Mouse (Mus musculus) spleen, adult 2 months (tissue): Measurements from ENCODE around the gene Olfr325. TPM values are rescaled to one million over a fixed set of nuclear protein-coding genes. Genes with fewer than 3 reads are reported as not detected.

Source experiments
- DNase-seq, 2 experiments: peaks; one replicate each; pipeline versions ENCODE4 v3.0.0 to v3.0.0-alpha.2; 2012 to 2021; ENCODE audit warnings: low spot score in 2 of 2, low read depth in 1 of 2
- H3K27ac ChIP-seq: fragments of 200-500 bp; 2 replicates; pipeline ENCODE4 v1.5.1; 2012; ENCODE audit warnings: low read length, inconsistent platforms; ENCODE audit not compliant: insufficient read depth
- H3K27me3 ChIP-seq: fragments of 200-500 bp; 2 replicates; pipeline ENCODE4 v1.6.1; 2012; ENCODE audit warnings: mild to moderate bottlenecking, moderate library complexity, low read length, inconsistent platforms; ENCODE audit not compliant: control insufficient read depth, insufficient read depth
- H3K36me3 ChIP-seq: fragments of 200-500 bp; 2 replicates; pipeline ENCODE4 v1.6.1; 2012; ENCODE audit warnings: mild to moderate bottlenecking, low read length, inconsistent platforms; ENCODE audit not compliant: control insufficient read depth, insufficient read depth
- H3K4me1 ChIP-seq: fragments of 200-500 bp; 2 replicates; pipeline ENCODE4 v1.6.1; 2011; ENCODE audit warnings: inconsistent platforms; ENCODE audit not compliant: control insufficient read depth, insufficient read depth, insufficient read length
- H3K4me3 ChIP-seq: fragments of 200-500 bp; 2 replicates; pipeline ENCODE4 v1.5.1; 2011; ENCODE audit warnings: mild to moderate bottlenecking, inconsistent platforms; ENCODE audit not compliant: insufficient read depth, insufficient read length; ENCODE audit errors: extremely low read depth
- CTCF ChIP-seq: fragments of 200-500 bp; IDR thresholded peaks from 2 replicates; pipeline ENCODE4 v1.5.1; 2011; ENCODE audit warnings: mild to moderate bottlenecking, inconsistent platforms; ENCODE audit not compliant: insufficient read depth, insufficient read length, insufficient replicate concordance; ENCODE audit errors: extremely low read depth
- POLR2A ChIP-seq: fragments of 200-500 bp; IDR thresholded peaks from 2 replicates; pipeline ENCODE4 v1.6.1; 2011; ENCODE audit warnings: low read depth, low read length, inconsistent platforms
- WGBS: fragments of 180-500 bp; shearing (Covaris S2); methylation state at CpG from one replicate; pipeline ENCODE4 v1.1.7; 2018; 5-methylcytosine and 5-hydroxymethylcytosine counted together
- polyA plus RNA-seq: library from polyadenylated mRNA; depleted of rRNA; stranded (reverse); fragments of >200 nt; gene quantifications from 2 replicates; pipeline ENCODE4 v1.2.3, GENCODE M21; 2012; rRNA removed

Gene Olfr325
- polyA plus RNA-seq, 1 experiment, result not detected

GRCm38 (mm10) chr11:58626146-58626545, 48.6 kb downstream of the Olfr325 start:
- H3K4me1 ChIP-seq, result no peaks in the 10 kb centered on the region
- H3K4me3 ChIP-seq, result no peak overlapping the region
- TF ChIP-seq CTCF (no peak), POLR2A (no peak)
- 48% methylated on average over 4 of the region's 4 CpGs for WGBS
- no peak for DNase-seq
- H3K36me3 ChIP-seq, result no peaks in the 10 kb centered on the region
- H3K27ac ChIP-seq, result no peak overlapping the region
- H3K27me3 ChIP-seq, result no peaks in the 10 kb centered on the region

GRCm38 (mm10) chr11:58630401-58630800, 52.9 kb downstream of the Olfr325 start, which contains the start of gene Olfr323:
TSS of gene Olfr323 (minus strand) at chr11:58630501.
- Histone ChIP-seq H3K4me1 (no peaks in the 10 kb centered on the region), H3K27ac (no peak within 1 kb of the TSS), H3K4me3 (no peak within 1 kb of the TSS), H3K36me3 (no peaks in the 10 kb centered on the region), H3K27me3 (no peaks in the 10 kb centered on the region)
- 75% methylated on average over 5 of the region's 5 CpGs for WGBS
- no peak for DNase-seq
- TF ChIP-seq CTCF, result no peak
- TF ChIP-seq POLR2A, result no peak

Other genes with a start within 250 kb of the Olfr325 start
- 17.5 and 23.3 TPM in 2 replicates for gene Zfp672, start 247.4 kb upstream of the Olfr325 start, polyA plus RNA-seq
- 16.0 and 16.3 TPM in 2 replicates for gene Sh3bp5l, start 247.0 kb upstream of the Olfr325 start, polyA plus RNA-seq
- 0.35 and 0.41 TPM in 2 replicates for gene Lypd8, start 198.7 kb upstream of the Olfr325 start, polyA plus RNA-seq
- 0.08 TPM in 1 of 2 replicates, not detected in the other for gene 1810065E05Rik, start 156.6 kb upstream of the Olfr325 start, polyA plus RNA-seq
- 0.08 and 0.11 TPM in 2 replicates for gene Gm12253, start 145.2 kb upstream of the Olfr325 start, polyA plus RNA-seq
- not detected in 2 replicates for gene Lypd9, start 124.8 kb upstream of the Olfr325 start, polyA plus RNA-seq
- not detected in 2 replicates for gene Olfr30, start 115.5 kb upstream of the Olfr325 start, polyA plus RNA-seq
- not detected in 2 replicates for gene Olfr332, start 85.2 kb upstream of the Olfr325 start, polyA plus RNA-seq
- gene Olfr331, start 75.2 kb upstream of the Olfr325 start, polyA plus RNA-seq, result not detected in 2 replicates
- not detected in 2 replicates for gene Olfr330, start 42.9 kb upstream of the Olfr325 start, polyA plus RNA-seq
- gene Olfr329-ps, start 31.3 kb upstream of the Olfr325 start, polyA plus RNA-seq, result 0.12 TPM in 1 of 2 replicates, not detected in the other
- 0.08 TPM in 1 of 2 replicates, not detected in the other for gene Olfr328, start 22.1 kb upstream of the Olfr325 start, polyA plus RNA-seq
- not detected in 2 replicates for gene Olfr224, start 7.2 kb upstream of the Olfr325 start, polyA plus RNA-seq
- not detected in 2 replicates for gene Olfr324, start 17.4 kb downstream of the Olfr325 start, polyA plus RNA-seq
- gene 2210407C18Rik, start 38.3 kb downstream of the Olfr325 start, polyA plus RNA-seq, result not detected in 2 replicates
- gene Olfr323, start 52.8 kb downstream of the Olfr325 start, polyA plus RNA-seq, result not detected in 2 replicates
- 4.6 and 8.9 TPM in 2 replicates for gene Trim58, start 62.7 kb downstream of the Olfr325 start, polyA plus RNA-seq
- gene Olfr322, start 81.1 kb downstream of the Olfr325 start, polyA plus RNA-seq, result 0.21 TPM in 1 of 2 replicates, not detected in the other
- gene Olfr320, start 103.4 kb downstream of the Olfr325 start, polyA plus RNA-seq, result not detected in 2 replicates
- gene Olfr319, start 121.4 kb downstream of the Olfr325 start, polyA plus RNA-seq, result not detected in 2 replicates
- gene Olfr318, start 146.3 kb downstream of the Olfr325 start, polyA plus RNA-seq, result not detected in 2 replicates
- not detected in 2 replicates for gene Olfr317, start 161.5 kb downstream of the Olfr325 start, polyA plus RNA-seq
- not detected in 2 replicates for gene Olfr316, start 175.0 kb downstream of the Olfr325 start, polyA plus RNA-seq
- gene Olfr315, start 195.5 kb downstream of the Olfr325 start, polyA plus RNA-seq, result not detected in 2 replicates
- gene Olfr314, start 205.2 kb downstream of the Olfr325 start, polyA plus RNA-seq, result not detected in 2 replicates
- not detected in 2 replicates for gene Fam183b, start 224.2 kb downstream of the Olfr325 start, polyA plus RNA-seq
- not detected in 2 replicates for gene Olfr313, start 237.3 kb downstream of the Olfr325 start, polyA plus RNA-seq